Mouse (Mus musculus) cerebellum, adult 9-10 months (tissue): ENCODE measurements at regions not wholly inside any gene's neighbourhood (a gene's known extent, or its start where the extent isn't known, plus 50 kb on each side); places are given as distances from the start of the nearest gene placed in this dataset.
A peak's percentile ranks its signal among the peaks of the same experiment; 100 is the strongest.
"Not testable (repeated sequence)": the region's sequence is repeated elsewhere in the genome, so short reads cannot be mapped to it uniquely, and the experiment has no call there.

ENCODE experiments used
- DNase-seq: peaks from one replicate; pipeline ENCODE4 v3.0.0; 2022

DNA sequence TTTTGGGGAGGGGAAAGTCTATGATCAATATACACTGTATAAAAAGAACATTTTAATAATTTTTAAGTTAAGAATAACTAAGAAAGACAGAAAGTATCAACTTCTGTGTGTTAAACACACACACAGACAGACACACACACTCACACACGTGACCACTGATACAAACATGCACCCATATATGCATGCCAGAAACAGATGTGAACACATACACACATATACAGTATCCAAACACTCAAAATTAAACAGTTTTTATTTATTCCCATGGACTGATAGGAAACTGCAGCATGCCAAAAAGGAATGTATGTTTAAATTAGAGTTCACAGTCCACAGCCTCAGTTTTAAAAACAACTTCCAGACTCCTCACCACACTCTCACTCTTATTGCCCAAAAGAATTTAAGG lies 203.4 kb upstream of the Tbl1x start:
- DNase-seq = no peak

DNA sequence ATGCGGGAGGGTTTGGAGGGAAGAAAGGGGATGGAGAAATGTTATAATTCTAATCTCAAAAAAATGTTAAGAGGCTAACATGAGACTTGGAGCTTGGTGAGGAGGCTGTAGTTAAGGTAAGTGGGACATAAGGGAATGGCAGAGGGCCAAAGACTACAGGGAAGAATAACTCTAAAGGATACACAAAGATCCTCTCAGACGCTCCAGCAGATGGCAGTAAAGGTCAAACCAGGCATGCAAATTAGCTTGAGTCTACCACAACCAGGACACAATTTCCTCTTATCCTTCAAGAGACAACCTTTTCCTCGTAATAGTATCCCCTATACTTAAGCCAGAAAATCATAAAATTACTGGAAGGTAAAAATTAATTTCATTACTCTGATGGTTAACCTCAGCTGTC lies 196.4 kb upstream of the Tbl1x start:
- DNase-seq = peak; percentile 74

DNA sequence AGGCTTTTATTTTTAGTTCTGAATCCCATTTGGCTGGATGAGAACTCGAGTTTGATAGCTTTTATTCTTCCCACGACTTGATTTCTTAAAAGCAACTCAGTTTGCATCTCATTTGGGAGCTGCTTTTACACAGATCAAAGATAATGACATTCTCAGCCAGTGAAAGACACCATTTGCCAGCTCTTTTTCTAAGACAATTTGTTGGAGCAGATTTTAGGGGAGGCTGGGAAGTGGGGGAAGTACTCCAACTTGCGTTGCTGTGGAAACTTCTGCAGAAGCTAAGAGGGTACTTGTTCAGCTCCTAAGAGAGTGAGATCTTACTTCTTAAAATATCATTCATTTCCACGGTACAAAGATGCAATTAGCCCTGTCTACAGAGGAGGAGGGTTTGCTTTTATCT lies 187.2 kb upstream of the Tbl1x start:
- DNase-seq = no peak

DNA sequence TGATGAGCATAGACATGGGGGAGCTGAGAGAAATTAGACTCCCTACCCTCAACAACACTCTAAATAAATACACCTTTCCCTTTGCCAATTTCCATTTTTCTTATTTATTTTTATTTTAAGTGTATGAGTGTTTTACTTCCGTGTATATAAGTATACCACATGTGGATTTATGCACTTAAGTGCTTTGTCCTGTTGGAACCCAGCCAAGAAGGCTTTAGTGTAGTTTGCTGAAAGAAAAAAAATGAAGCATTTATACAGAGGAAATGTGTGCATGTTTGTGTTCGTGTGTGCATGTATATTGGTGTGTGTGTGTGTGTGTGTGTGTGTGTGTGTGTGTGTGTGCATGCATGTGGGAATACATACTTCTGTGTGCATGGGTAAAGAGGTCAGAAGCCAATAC lies 157.6 kb upstream of the Tbl1x start:
- DNase-seq = no peak

DNA sequence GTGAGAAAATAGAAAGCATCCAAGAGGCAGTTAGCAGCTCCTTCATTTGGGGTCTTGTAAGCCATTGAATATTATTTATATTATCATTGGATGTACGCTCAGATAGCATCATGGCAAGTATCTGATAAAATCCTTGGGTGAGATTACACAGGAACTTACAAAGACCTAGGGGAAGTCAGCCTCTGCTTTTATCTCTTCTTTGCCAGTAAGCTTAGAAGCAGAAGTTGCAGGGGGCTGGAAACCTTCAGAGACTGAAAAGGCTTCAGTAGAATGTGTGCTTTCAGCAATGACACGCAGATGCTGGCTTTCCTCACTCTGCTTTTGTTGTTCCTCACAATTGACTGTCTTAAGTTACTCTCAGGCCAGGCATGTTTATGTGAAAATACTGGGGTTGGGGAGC lies 150.3 kb upstream of the Tbl1x start:
- no peak for DNase-seq

DNA sequence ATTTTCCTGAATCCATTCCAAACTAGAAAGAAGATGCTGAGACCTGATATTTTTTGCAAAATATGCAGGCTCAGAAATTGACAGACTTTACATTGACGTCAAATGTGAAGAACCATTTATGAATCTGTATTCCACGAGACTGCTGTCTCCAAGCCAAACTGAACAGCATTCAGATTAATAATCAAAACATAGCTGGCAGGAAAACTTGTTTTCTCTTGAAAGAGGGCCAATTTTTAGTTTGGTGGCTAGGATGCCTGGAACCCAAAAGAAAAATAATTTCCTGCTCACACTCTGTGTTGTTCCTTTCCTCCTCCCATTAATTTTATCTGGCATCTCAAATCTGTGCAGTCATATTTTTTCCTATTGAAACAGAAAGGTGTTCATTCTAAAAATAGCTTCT lies 149.7 kb upstream of the Tbl1x start:
- DNase-seq = peak; percentile 56

DNA sequence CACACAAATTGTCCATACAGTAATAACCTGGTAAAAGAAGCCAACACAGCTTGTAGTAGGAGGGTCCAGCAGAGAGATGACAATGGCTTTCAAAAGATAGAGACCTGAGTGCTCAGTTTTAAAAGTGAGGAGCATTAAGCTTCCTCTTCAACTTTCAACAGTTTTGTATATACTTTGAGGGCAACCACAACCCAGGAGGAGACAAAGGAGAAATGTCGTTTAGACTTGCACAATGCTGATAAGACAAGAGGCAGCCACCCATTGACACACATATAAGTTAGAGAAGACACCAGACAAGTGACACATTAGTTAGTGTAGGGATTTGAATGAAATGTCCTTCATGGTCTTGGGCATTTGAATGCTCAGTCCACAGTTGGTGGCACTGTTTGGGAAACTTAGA lies 147.2 kb upstream of the Tbl1x start:
- no peak for DNase-seq

DNA sequence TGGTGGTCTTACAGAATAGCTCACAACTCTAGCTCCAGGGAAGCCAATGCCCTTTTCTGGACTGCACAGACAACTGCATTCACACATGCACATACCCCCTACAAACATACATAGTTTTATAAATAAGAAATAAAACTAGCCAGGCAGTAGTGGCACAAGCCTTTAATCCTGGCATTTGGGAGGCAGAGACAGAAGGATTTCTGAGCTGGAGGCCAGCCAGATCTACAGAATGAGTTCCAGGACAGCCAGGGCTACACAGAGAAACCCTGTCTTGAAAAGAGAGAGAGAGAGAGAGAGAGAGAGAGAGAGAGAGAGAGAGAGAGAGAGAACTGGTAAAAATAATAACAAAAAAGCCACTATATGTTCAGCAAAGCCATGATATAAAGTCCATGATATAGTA lies 143.5 kb upstream of the Tbl1x start:
- peak; percentile 71 for DNase-seq

DNA sequence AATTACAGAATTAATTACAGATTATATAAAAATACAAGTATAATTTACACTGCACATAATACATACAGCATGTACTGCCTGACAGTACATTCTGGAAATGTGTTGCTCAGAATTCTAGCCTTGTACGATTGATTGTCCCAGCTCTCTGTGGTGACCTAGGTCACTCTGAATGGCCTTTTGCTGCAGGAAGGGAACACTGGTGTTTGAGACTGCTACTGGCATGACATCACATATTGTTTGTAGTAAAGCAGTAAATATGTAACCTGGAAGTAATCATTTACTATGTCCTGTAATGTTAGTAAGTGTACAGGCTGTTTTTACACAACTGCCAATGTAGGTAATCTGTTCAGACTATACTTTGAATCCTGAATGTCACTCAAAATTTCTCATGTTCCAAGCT lies 123.5 kb upstream of the Tbl1x start:
- DNase-seq = no peak

DNA sequence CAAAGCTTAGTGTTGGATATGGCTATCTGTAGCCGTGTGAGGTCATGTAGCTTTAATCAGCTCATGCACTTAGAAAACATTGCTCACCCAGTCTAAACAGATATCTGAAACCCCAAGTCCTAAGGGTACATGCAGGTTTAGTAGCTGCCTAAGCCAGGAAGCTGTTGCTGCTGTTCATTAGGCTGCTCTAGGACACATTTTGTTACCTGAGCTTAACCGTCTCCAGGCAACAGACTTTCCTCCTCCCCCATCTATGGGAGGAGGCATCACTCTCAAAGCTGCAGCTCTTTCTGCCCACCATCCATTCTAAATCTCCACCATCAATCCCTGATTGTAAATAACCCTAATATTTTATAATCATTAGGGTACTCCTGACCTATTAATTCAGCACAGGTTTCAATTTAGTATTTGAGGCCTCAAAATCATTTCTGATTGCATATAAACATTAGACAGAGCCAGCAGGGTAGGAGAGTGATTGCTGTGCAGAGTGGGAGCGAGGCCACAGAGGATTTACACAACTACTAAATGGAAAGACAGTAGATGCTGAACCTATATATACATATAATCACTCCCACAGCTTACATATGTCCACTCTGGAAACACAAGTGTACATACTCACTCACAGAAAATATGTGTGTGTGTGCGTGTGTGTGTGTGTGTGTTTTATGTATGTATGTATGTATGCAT lies 118.9 kb upstream of the Tbl1x start:
- no peak for DNase-seq

DNA sequence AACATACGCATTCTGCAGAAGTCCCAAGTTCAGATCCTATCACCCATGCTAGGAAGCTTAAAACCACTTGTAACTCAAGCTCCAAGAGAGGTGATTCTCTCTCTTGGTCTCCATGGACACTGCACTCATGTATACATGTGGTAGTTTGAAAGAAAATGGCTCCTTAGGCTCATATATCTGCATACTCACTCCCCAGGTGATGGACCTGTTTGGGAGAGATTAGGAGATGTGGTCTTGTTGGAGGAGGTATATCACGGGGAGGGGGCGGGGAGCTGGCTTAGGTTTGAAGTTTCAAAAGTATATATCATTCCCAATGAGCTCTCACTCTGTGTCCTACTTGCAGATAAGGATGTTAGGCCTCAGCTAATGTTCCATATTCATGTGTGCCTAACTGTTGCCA lies 103.9 kb upstream of the Tbl1x start:
- DNase-seq = no peak

DNA sequence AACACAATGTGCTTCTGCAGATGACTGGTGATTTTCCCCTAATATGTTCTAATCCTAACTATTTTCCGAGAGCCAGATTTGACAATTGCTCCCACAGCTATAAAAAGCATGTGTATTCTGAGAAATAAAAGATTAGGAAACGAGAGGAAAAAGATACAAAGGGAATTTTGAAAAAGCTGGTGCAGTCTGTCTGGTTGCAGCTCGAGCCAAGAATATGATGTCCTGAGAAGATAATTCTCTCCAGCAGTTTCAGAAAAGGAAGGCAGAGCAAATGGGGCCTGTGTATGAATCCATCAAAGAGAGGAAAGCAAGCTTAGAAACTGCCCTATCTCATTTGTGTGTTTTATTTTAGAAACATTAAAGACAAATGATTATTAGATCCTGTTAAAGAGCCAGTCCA lies 102.9 kb upstream of the Tbl1x start:
- DNase-seq = no peak

DNA sequence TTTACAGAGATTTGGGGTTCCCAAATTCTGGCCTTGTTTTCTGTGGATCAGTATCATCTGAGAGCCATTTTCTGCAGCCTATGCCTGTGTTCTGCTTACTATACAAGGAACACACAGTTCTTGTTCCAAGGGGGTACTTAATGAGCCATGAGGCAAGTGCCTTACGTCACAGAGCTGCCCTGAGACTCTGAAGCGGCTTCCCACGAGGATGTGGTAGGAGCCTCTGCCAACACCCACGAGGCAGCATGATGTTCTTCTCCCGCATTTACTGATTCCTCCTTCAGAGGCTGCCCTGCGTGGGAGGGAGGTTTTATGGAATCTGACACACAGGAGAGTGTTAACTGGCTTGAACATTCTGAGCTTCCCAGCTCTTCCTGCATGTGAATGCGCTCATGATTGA lies 101.4 kb upstream of the Tbl1x start:
- peak; percentile 66 for DNase-seq

DNA sequence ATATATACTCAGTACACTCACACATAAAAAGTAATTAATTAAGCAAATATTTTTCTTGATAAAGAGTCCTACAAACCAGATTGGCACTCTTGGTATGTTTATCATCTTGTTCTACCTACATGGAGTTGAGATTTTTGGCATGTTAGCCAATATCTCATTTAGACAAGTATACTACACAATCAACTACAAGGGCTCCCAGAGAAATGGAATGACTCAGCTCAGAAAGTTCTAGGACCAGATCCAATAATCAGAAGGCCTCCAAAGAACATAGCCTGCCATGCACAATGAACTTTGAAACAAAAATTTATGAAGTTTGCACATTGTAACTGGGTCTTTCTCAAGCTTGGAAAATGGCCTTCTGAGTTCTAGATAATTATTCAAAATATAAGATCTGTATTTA lies 100.0 kb upstream of the Tbl1x start:
- DNase-seq = no peak

DNA sequence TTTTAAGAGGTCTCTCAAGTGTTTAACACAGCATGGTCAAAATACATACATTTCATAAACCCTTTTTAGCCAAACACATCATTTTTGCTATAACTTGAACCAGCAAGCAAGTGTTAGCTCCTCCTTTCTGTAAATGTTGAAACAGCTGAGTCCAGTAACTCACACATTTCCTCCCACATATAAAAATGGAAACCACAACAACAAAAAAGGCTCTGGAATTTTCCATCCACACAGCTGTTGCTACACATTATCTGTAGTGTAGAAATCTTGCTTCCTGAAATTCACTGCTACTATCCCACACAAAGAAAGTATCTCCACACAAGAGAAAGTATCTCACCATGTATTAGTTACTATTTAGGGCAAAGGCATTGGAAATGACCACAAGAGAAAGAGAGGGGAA lies 96.7 kb upstream of the Tbl1x start:
- no peak for DNase-seq

DNA sequence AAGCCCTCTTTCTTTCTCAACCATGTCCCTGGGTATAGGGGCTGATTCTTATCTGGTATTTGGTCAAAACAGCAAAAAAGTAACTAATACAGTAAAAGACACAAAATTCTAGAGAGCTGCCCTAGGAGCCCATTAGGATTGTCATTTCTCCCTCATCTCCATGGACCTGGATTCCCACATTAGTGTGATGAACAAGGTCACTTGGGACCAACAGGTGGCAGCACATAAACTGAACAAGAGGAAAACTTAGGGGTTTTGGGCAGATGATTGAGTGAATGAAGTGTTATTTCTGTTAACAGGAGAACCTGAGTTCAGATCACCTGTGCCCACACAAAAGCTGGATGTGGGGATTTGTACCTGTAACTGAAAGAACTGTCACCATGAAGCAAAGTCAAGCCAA lies 93.0 kb upstream of the Tbl1x start:
- DNase-seq = no peak

DNA sequence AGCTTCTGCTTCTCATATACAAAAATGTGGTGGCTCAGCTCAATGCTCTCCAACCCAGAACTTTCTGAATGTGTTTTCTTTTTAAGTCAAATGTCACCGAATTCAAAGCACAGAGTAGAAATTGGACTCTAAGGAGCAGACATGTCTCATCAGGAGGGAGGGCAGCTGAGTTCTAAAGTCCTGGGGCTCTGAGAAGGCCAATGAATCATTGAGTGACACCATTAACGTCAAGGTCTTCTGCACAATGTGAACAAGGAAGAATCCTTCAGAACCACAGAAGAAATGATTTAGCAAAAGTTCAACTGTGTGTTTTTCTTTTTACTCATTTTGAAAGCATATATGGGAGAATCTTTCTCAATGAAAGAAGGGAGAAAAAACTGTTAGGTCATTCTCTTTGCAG lies 88.6 kb upstream of the Tbl1x start:
- DNase-seq = no peak

DNA sequence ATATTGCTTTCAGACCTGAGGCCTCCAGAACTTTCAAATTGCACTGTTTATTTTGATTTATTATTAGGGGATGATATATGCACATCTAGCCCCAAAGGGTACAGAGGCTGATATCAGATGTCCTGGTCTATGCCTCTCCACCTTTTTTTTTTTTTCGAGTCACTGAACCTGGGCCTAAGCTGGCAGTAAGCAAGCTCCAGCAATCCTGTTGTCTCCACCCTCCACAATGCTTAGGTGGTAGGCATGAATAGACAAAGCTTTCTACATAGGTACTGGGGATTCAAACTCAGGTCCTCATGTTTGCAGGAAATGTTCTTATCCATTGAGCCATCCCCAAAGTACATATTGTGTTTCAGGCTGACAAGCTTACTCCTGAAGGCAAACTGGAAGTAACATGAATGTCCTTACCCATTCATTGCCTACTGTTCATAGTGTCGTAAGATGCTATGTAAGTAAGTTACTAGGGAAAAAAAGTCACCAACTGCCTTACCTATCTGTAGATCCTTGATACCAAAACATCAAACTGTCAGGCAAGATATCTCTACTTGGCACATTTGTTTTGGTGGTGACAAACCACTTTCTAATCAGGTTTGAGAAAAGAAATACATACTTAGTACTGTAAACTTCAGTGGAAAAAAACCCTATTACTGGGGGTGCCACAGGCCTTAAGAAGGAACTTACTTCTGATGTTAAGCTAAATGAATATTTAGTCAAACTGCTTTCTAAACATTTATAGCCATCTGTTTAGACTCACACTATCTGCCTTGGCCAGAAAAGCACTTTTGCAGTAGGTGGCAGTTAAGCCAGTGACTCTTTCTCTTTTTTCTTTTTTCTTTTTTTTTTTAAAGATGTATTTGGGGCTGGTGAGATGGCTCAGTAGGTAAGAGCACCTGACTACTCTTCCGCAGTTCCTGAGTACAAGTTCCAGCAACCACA lies 85.8 kb upstream of the Tbl1x start:
- no peak for DNase-seq

DNA sequence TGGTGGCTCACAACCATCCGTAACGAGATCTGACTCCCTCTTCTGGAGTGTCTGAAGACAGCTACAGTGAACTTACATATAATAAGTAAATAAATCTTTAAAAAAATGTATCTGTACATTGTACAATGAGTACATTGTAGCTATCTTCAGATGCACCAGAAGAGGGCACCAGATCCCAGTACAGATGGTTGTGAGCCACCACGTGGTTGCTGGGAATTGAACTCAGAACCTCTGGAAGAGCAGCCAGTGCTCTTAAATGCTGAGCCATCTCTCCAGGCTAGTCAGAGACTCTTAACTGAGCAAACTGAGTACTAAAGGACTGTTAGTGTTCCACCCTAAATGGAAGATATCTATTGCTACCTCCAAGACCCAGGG lies 85.1 kb upstream of the Tbl1x start:
- not testable (repeated sequence) for DNase-seq

DNA sequence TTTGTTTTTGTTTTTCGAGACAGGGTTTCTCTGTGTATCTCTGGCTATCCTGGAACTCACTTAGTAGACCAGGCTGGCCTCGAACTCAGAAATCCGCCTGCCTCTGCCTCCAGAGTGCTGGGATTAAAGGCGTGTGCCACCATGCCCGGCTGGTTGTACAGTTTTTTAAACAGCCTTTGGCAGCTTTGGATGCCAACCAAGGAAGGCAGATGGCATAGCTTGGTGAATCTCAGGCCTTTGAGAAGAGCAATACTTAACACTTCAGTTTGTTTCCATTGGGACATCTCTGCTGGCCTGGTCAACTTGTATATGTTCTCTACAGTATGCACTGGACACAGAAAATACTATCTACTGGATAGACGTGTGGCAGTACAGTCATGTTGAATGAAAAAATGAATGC lies 84.0 kb upstream of the Tbl1x start:
- DNase-seq = peak; percentile 63

DNA sequence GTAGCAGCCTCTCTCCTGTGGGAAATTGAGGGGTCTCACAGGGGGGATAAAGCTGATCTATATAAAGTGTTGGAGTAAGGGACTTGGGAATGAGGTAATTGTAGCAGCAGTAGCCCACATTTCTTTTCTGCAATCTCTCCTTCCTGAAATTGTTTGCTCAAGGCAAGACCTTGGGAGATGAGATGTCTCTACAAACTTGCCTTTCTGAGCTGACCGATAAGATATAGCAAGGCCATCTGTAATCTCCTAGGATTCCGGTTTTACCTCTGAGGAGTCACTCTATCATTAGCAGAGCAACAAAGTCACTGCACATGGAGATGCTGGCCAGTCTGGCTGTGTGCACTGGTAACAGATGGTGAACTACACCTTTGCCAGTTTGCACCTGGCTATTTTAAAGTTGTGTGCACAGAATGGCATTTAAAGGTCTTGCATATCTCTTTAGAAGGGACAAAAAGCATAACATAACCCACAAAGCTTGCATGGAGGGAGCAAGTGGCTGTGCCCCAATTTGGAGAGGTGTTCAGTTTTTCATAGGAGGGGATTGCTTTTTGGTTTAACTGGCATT lies 78.7 kb upstream of the Tbl1x start:
- peak; percentile 67 for DNase-seq

DNA sequence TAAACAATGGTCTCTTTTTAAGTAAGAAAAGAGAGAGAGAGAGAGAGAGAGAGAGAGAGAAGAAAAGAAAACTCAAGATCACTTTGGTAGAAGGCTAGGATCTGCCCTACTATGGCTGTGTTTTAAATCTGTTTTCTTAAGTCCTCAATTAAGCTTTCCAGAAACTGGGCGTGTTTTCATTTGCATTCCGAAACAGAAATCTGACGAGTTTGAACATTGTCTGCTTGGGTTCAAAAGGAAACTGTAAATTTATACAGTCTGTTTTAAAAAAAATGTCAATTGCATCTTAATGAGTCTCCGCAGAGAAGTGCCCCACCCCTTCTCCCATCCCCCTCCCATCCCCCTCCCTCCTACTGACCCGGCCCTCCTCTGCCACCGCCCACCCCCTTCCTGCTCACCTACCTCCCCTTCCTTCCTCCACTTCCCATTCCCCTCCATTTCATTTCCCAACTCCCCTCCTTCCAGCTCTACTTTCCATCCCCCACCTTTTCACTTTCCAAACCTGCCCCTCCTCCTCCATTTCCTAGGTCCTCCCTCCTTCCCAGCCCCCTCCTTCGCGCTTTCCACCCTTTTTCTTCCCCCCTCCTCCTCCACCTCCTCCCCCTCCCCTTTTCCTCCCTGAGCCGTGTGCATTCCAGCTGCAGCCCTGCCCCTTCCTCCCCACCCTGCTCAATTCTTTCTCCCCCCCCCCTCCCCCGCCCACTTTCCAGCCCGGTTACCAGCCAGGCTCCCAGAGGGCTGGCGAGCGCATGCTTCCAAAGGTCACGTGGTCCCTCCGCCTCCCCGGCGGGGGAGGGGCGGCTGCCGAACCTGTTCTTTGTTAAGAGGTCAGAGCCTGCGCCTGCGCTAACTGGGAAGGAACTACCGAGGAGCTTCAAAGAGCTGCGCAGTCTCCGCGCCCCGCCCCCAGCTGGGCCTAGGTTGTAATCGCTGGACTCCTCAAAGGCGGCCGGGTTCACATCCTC lies 77.7 kb upstream of the Tbl1x start:
- DNase-seq = peak; percentile 95

DNA sequence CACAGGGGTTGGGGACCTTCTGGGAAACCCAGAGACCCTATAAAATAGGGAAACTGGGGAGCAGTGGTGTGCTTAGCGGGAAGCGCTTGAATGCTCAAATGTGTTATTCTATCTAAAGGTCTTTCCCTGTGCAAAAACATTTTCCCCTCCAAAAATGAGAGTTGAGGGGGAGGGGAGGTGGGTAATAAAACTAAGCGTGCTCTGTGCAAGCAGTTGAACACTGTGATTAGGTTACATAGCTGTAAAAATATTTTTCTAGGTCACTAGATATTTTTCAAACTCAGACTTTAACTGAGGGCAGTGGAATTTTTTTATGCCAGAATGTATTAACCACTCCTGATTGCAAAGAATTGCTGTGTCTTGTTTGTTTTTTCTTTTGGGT lies 77.0 kb upstream of the Tbl1x start:
- DNase-seq = no peak
